Mouse (Mus musculus) intestine, postnatal 0 days (tissue): Measurements from ENCODE around the gene Smg7. TPM values are rescaled to one million over a fixed set of nuclear protein-coding genes. Genes with fewer than 3 reads are reported as not detected.

Experiments
- ATAC-seq: fragments of 200-750 bp; cut with Nextera tagmentation; 2 replicates; pipeline ENCODE4 v1.8.0; 2017; ENCODE audit warnings: mild to moderate bottlenecking, moderate TSS enrichment, moderate library complexity
- H3K27ac ChIP-seq: fragments of 300-500 bp; sonication (generic); 2 replicates; pipeline ENCODE4 v1.5.1; 2014; ENCODE audit warnings: mild to moderate bottlenecking, low read depth, low read length, moderate library complexity
- H3K27me3 ChIP-seq: fragments of 300-500 bp; sonication (generic); replicated peaks from 2 replicates; pipeline ENCODE4 v1.6.1; 2014; ENCODE audit warnings: low read length, mixed read lengths; ENCODE audit not compliant: control insufficient read depth, insufficient read depth
- H3K36me3 ChIP-seq: fragments of 300-500 bp; sonication (generic); 2 replicates; pipeline ENCODE4 v1.6.1; 2014; ENCODE audit warnings: mild to moderate bottlenecking, moderate library complexity; ENCODE audit not compliant: control insufficient read depth, insufficient read depth
- H3K4me1 ChIP-seq: fragments of 300-500 bp; sonication (generic); replicated peaks from 2 replicates; pipeline ENCODE4 v1.6.1; 2014; ENCODE audit warnings: antibody characterized with exemption, low read length, mixed read lengths; ENCODE audit not compliant: control insufficient read depth, insufficient read depth
- H3K4me2 ChIP-seq: fragments of 300-500 bp; sonication (generic); replicated peaks from 2 replicates; pipeline ENCODE4 v1.6.1; 2014; ENCODE audit warnings: low read depth, mild to moderate bottlenecking, moderate library complexity
- H3K4me3 ChIP-seq: fragments of 300-500 bp; sonication (generic); 2 replicates; pipeline ENCODE4 v1.5.1; 2014; ENCODE audit warnings: low read depth, low read length
- H3K9ac ChIP-seq: fragments of 300-500 bp; sonication (generic); 2 replicates; pipeline ENCODE4 v1.6.1; 2014; ENCODE audit warnings: mild to moderate bottlenecking, low read depth, low read length
- H3K9me3 ChIP-seq: fragments of 300-500 bp; sonication (generic); 2 replicates; pipeline ENCODE4 v1.6.1; 2016; ENCODE audit warnings: mixed run types; ENCODE audit not compliant: control insufficient read depth
- CTCF ChIP-seq: sonication (generic); IDR thresholded peaks from 2 replicates; pipeline ENCODE4 v1.5.1; 2016; ENCODE audit warnings: low read depth, mild to moderate bottlenecking, control low read depth, antibody characterized with exemption, moderate library complexity
- WGBS: fragments of 180-500 bp; shearing (Covaris S2); extraction: QIAGEN DNeasy Blood & Tissue Kit; methylation state at CpG from one replicate; pipeline ENCODE4 v1.1.7; 2014; 5-methylcytosine and 5-hydroxymethylcytosine counted together
- polyA plus RNA-seq: library from polyadenylated mRNA; unstranded; fragments of >200 nt; fragmentation: Nextera tagmentation; extraction: Ambion mirVana; gene quantifications from 2 replicates; pipeline ENCODE4 v1.2.1, GENCODE M21; 2015

Smg7 gene
- polyA plus RNA-seq, 1 experiment from 2014 or later, result 11.4 TPM

DNA sequence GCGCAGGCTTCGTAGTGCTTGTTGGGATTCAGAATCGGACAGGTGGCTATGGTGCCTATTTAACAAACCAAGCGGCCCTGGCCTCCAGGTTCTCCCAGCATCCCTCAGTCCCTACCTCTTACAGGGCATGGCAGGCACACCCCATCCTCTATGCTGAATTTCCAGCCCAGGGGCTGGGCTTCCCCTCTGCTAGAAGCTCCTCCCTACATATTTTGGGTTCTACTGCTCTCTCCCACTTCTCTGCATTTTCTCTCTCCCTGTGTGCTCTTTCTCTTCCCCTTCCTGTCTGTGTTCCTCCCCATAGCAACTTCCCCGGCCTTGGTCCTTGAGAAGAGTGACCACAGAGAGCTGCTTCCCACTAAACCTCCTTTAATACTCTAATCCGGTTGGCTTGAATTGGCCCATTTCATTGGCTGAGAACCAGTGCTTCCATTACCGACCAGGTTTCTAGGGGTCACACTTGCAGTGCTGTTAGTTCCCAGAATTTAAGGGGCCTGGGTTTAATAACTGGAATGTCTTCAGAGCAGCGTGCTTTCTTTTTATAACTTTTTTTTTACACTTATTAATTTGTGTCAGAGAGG lies 105.7 kb downstream of the Smg7 start:
- no peak overlapping the region for H3K9ac ChIP-seq
- no peak overlapping the region for H3K4me3 ChIP-seq
- peaks cover 8% of the 10 kb centered on the region; the same call in 1 of the 2 replicates for H3K4me1 ChIP-seq
- no peaks in the 10 kb centered on the region for H3K27me3 ChIP-seq
- no peak overlapping the region for H3K27ac ChIP-seq
- H3K9me3 ChIP-seq, result no peaks in the 10 kb centered on the region
- TF ChIP-seq CTCF, result no peak
- H3K4me2 ChIP-seq, result no peak overlapping the region
- no peak for ATAC-seq
- 83% methylated on average over 8 of the region's 8 CpGs for WGBS
- no peaks in the 10 kb centered on the region for H3K36me3 ChIP-seq

- no peaks in the 10 kb centered on the region for H3K36me3 ChIP-seq
- H3K4me3 ChIP-seq, result no peak overlapping the region
- H3K4me1 ChIP-seq, result peaks cover 8% of the 10 kb centered on the region; the same call in 1 of the 2 replicates
- H3K4me2 ChIP-seq, result no peak overlapping the region
- ATAC-seq, result no peak
- no peak overlapping the region for H3K9ac ChIP-seq
- WGBS, result 57% methylated on average over 8 of the region's 8 CpGs
- no peaks in the 10 kb centered on the region for H3K27me3 ChIP-seq
- H3K9me3 ChIP-seq, result no peaks in the 10 kb centered on the region
- no peak for TF ChIP-seq CTCF
- H3K27ac ChIP-seq, result no peak overlapping the region
Observed at GRCm38 (mm10) chr1:152795688-152796255, 106.7 kb downstream of the Smg7 start.

DNA sequence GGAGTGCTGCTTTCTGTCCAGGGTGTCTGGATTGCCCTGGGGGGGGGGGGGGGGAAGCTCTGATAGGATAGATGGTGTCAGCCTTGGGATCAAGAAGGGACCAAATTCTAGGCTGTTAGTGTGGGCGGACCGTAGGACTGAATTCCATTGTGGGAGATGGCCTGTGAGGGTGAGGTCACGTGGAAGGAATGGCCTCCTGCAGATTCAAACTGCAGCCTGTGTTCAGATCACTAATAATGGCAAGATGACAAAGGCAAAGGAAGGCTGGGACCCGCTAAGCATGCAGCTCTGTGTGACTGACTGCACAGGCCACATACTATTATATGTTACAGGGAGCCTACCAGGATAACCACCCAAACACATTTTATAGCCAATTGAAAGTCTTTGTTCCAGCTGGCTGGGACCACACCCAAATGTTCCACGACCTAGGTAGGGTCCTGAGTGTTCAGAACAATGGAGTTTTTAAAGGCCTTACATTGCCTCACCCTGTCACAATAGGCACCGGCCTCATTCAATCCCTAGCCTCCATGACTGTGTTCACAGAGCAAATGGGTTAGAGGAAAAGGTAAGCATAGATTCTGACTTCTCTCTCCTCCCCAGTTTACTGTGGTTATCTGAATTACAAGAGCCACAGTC lies 108.8 kb downstream of the Smg7 start:
- Histone ChIP-seq H3K4me1 (0 out of 2 replicates have a peak, but pooled peaks cover 7% of the 10 kb centered on the region), H3K27me3 (no peaks in the 10 kb centered on the region)
- WGBS, result 73% methylated on average over 6 of the region's 6 CpGs

DNA sequence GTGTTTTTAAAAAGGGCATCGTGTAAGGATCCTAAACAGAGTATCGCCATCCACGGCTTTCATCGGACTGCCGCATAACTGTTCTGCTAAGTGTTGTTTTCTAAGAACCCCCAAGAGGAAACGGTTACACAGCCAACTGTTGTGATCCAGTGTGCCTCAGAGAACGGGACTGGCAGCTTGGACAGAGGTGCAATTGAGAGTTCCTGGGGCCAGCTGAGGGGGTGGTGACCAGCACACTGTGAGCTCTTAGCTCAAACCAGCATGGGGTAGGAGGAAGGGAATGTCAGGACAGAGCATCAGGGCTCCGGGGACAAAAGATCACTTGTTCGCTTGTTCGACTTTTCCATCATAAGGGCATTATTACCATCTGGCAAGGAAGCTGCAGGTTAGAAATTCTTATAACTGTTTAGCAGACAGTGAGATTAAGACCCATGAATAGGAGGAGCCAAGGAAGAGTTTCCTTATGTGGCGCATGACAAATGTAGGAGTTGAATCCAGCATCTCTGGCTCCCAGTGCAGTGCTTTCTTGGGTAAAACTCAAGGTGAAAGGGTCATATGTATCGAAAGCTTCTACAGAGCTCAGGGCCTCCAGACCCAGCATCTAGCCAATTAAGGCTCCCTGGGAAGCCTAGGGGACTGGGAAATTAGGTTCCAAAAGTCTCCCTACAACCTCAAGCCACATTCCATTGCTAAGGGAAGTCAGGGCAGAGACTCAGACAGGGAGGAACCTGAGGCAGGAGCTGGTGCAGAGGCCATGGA lies 109.5 kb downstream of the Smg7 start:
- ATAC-seq, result no peak
- Histone ChIP-seq H3K4me3 (no peak overlapping the region), H3K9ac (no peak overlapping the region), H3K9me3 (no peaks in the 10 kb centered on the region), H3K4me1 (0 out of 2 replicates have a peak, but pooled peaks cover 7% of the 10 kb centered on the region), H3K4me2 (no peak overlapping the region), H3K36me3 (no peaks in the 10 kb centered on the region), H3K27me3 (no peaks in the 10 kb centered on the region), H3K27ac (no peak overlapping the region)
- TF ChIP-seq CTCF, result no peak
- 72% methylated on average over 12 of the region's 12 CpGs for WGBS

More for the DNA sequence above, 108.8 kb downstream of the Smg7 start:
- Histone ChIP-seq H3K27ac (no peak overlapping the region), H3K4me2 (no peak overlapping the region), H3K9ac (no peak overlapping the region), H3K9me3 (no peaks in the 10 kb centered on the region), H3K36me3 (no peaks in the 10 kb centered on the region), H3K4me3 (no peak overlapping the region)
- ATAC-seq, result no peak
- TF ChIP-seq CTCF, result no peak

DNA sequence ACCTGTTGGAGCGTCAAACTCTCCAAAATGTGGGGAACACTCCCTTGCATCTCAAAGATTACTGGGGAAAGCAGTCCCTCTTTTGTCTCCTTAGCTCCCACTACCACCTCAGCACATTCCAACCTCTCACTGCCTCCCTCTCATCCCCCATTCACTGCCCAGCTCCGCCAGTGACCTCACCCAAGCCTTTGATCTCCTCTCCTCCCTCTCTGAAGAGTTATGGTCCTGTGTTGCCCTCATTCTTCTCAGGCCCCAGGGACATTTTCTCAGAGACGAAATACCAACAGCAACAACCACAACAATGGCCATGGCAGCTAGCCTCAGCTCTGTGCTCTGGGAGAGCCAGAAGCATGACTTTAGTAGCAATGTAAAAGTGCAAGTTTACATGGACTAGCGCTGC lies 111.2 kb downstream of the Smg7 start:
- Histone ChIP-seq H3K9me3 (no peaks in the 10 kb centered on the region), H3K9ac (no peak overlapping the region), H3K4me1 (0 out of 2 replicates have a peak, but pooled peaks cover 7% of the 10 kb centered on the region), H3K27ac (peak overlapping the region; percentile 11; the same call in 1 of the 2 replicates), H3K4me2 (no peak overlapping the region; the same call in 1 of the 2 replicates), H3K36me3 (no peaks in the 10 kb centered on the region), H3K27me3 (no peaks in the 10 kb centered on the region), H3K4me3 (no peak overlapping the region)
- ATAC-seq, result peak; percentile 31
- peak; percentile 5; the same call in 1 of the 2 replicates for TF ChIP-seq CTCF
- 38% methylated on average over 4 of the region's 4 CpGs for WGBS

DNA sequence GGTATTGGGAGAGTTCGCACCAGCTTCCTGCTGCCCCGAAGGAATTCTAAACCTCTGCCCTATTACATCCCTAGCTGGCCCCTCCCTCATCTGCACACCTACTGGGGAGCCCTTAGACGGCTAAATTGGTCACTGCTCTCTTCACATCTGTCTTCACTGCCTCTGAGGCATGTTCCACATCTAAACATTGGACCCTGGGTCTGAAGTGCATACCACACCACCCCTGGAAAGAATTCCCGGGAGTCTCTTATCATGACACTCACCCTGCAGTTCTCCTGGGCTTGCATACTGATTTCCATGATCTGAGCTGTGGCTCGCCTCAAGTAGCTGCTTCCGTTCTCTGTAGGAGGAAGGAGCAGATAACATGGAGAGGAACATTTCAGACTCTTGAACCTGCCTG lies 111.6 kb downstream of the Smg7 start:
- H3K4me1 ChIP-seq, result 0 out of 2 replicates have a peak, but pooled peaks cover 4% of the 10 kb centered on the region
- peak overlapping the region; percentile 22; the same call in 1 of the 2 replicates for H3K27ac ChIP-seq
- H3K4me2 ChIP-seq, result peak overlapping the region; percentile 48
- peak; percentile 87 for ATAC-seq
- no peaks in the 10 kb centered on the region for H3K36me3 ChIP-seq
- WGBS, result 7% methylated on average over 6 of the region's 6 CpGs
- no peak overlapping the region for H3K4me3 ChIP-seq
- H3K9me3 ChIP-seq, result no peaks in the 10 kb centered on the region
- TF ChIP-seq CTCF, result no peak
- H3K9ac ChIP-seq, result no peak overlapping the region
- no peaks in the 10 kb centered on the region for H3K27me3 ChIP-seq
